Mouse (Mus musculus): ENCODE results near the gene Msx3. TPM values are rescaled to one million over a fixed set of nuclear protein-coding genes. Genes with fewer than 3 reads are reported as not detected.
A peak's percentile ranks its signal among the peaks of the same experiment; 100 is the strongest.

Msx3 gene
- polyA plus RNA-seq, 1 experiment from 2014 or later = 0.11 TPM

- H3K4me3 ChIP-seq (ENCODE audit: low read depth, low read length) = no peak overlapping the region
These were observed 32.7 kb upstream of the Msx3 start for GRCm38 (mm10) chr7:140081408-140082241.

GRCm38 (mm10) chr7:140080503-140081156, 31.7 kb upstream of the Msx3 start:
- no peak overlapping the region for H3K4me3 ChIP-seq (ENCODE audit: low read depth, low read length)
- WGBS = 7% methylated on average over 24 of the region's 24 CpGs

More at GRCm38 (mm10) chr7:140081408-140082241, 32.7 kb upstream of the Msx3 start:
- 27% methylated on average over 20 of the region's 20 CpGs for WGBS
- Histone ChIP-seq H3K9ac (ENCODE audit: low read depth, low read length) (no peak overlapping the region), H3K36me3 (ENCODE audit: control insufficient read depth, insufficient read depth, low read length) (no peaks in the 10 kb centered on the region), H3K27ac (ENCODE audit: low read depth, low read length) (no peak overlapping the region), H3K4me1 (replicated peaks; ENCODE audit: control insufficient read depth, insufficient read depth, low read length) (0 out of 2 replicates have a peak, but pooled peaks cover 3% of the 10 kb centered on the region), H3K4me2 (no peak overlapping the region), H3K9me3 (ENCODE audit: control insufficient read depth, low read length) (no peaks in the 10 kb centered on the region), H3K27me3 (replicated peaks; ENCODE audit: control insufficient read depth, insufficient read depth, low read length) (peaks cover 39% of the 10 kb centered on the region)
- DNase-seq (ENCODE audit: low spot score) (no peak), ATAC-seq (replicated peaks; ENCODE audit: low FRiP score) (no peak)

GRCm38 (mm10) chr7:140078711-140079110, 29.8 kb upstream of the Msx3 start:
- peaks cover 39% of the 10 kb centered on the region for H3K27me3 ChIP-seq (replicated peaks; ENCODE audit: control insufficient read depth, insufficient read depth, low read length)
- H3K27ac ChIP-seq (ENCODE audit: low read depth, low read length) = no peak overlapping the region
- no peak; the same call in 1 of the 2 replicates for ATAC-seq (replicated peaks; ENCODE audit: low FRiP score)
- DNase-seq (ENCODE audit: low spot score) = no peak
- H3K9ac ChIP-seq (ENCODE audit: low read depth, low read length) = no peak overlapping the region
- 9% methylated on average over 5 of the region's 5 CpGs for WGBS
- H3K9me3 ChIP-seq (ENCODE audit: control insufficient read depth, low read length) = no peaks in the 10 kb centered on the region
- 0 out of 2 replicates have a peak, but pooled peaks cover 3% of the 10 kb centered on the region for H3K4me1 ChIP-seq (replicated peaks; ENCODE audit: control insufficient read depth, insufficient read depth, low read length)
- H3K4me2 ChIP-seq = no peak overlapping the region
- H3K36me3 ChIP-seq (ENCODE audit: control insufficient read depth, insufficient read depth, low read length) = no peaks in the 10 kb centered on the region
- H3K4me3 ChIP-seq (ENCODE audit: low read depth, low read length) = no peak overlapping the region

More at GRCm38 (mm10) chr7:140080503-140081156, 31.7 kb upstream of the Msx3 start:
- Histone ChIP-seq H3K9me3 (ENCODE audit: control insufficient read depth, low read length) (no peaks in the 10 kb centered on the region), H3K27ac (ENCODE audit: low read depth, low read length) (no peak overlapping the region), H3K36me3 (ENCODE audit: control insufficient read depth, insufficient read depth, low read length) (no peaks in the 10 kb centered on the region), H3K9ac (ENCODE audit: low read depth, low read length) (no peak overlapping the region), H3K4me2 (no peak overlapping the region), H3K4me1 (replicated peaks; ENCODE audit: control insufficient read depth, insufficient read depth, low read length) (0 out of 2 replicates have a peak, but pooled peaks cover 3% of the 10 kb centered on the region), H3K27me3 (replicated peaks; ENCODE audit: control insufficient read depth, insufficient read depth, low read length) (peaks cover 39% of the 10 kb centered on the region)
- DNase-seq (ENCODE audit: low spot score) (no peak), ATAC-seq (replicated peaks; ENCODE audit: low FRiP score) (peak; percentile 41)

GRCm38 (mm10) chr7:140077698-140078097, 28.8 kb upstream of the Msx3 start:
- no peak overlapping the region for H3K4me2 ChIP-seq
- WGBS = 69% methylated on average over 6 of the region's 6 CpGs
- DNase-seq (ENCODE audit: low spot score) (no peak), ATAC-seq (replicated peaks; ENCODE audit: low FRiP score) (no peak)
- peaks cover 36% of the 10 kb centered on the region for H3K27me3 ChIP-seq (replicated peaks; ENCODE audit: control insufficient read depth, insufficient read depth, low read length)
- no peaks in the 10 kb centered on the region for H3K9me3 ChIP-seq (ENCODE audit: control insufficient read depth, low read length)
- 0 out of 2 replicates have a peak, but pooled peaks cover 3% of the 10 kb centered on the region for H3K4me1 ChIP-seq (replicated peaks; ENCODE audit: control insufficient read depth, insufficient read depth, low read length)
- no peaks in the 10 kb centered on the region for H3K36me3 ChIP-seq (ENCODE audit: control insufficient read depth, insufficient read depth, low read length)
- no peak overlapping the region for H3K27ac ChIP-seq (ENCODE audit: low read depth, low read length)
- no peak overlapping the region for H3K9ac ChIP-seq (ENCODE audit: low read depth, low read length)
- no peak overlapping the region for H3K4me3 ChIP-seq (ENCODE audit: low read depth, low read length)

- DNase-seq (ENCODE audit: low spot score) = no peak
These were observed 21.3 kb upstream of the Msx3 start for GRCm38 (mm10) chr7:140070042-140070711.

GRCm38 (mm10) chr7:140067397-140067796, 18.5 kb upstream of the Msx3 start:
- Histone ChIP-seq H3K4me1 (replicated peaks; ENCODE audit: control insufficient read depth, insufficient read depth, low read length) (no peaks in the 10 kb centered on the region), H3K4me3 (ENCODE audit: low read depth, low read length) (no peak overlapping the region), H3K9ac (ENCODE audit: low read depth, low read length) (no peak overlapping the region), H3K36me3 (ENCODE audit: control insufficient read depth, insufficient read depth, low read length) (no peaks in the 10 kb centered on the region), H3K27ac (ENCODE audit: low read depth, low read length) (no peak overlapping the region), H3K4me2 (no peak overlapping the region), H3K9me3 (ENCODE audit: control insufficient read depth, low read length) (no peaks in the 10 kb centered on the region), H3K27me3 (replicated peaks; ENCODE audit: control insufficient read depth, insufficient read depth, low read length) (peaks cover 26% of the 10 kb centered on the region)
- ATAC-seq (replicated peaks; ENCODE audit: low FRiP score) (no peak), DNase-seq (ENCODE audit: low spot score) (no peak)
- WGBS = 46% methylated on average over 6 of the region's 6 CpGs

More at GRCm38 (mm10) chr7:140070042-140070711, 21.3 kb upstream of the Msx3 start:
- Histone ChIP-seq H3K4me2 (peak overlapping the region; percentile 66), H3K27ac (ENCODE audit: low read depth, low read length) (no peak overlapping the region), H3K9ac (ENCODE audit: low read depth, low read length) (no peak overlapping the region), H3K4me3 (ENCODE audit: low read depth, low read length) (peak overlapping the region; percentile 37), H3K4me1 (replicated peaks; ENCODE audit: control insufficient read depth, insufficient read depth, low read length) (no peaks in the 10 kb centered on the region), H3K36me3 (ENCODE audit: control insufficient read depth, insufficient read depth, low read length) (no peaks in the 10 kb centered on the region), H3K27me3 (replicated peaks; ENCODE audit: control insufficient read depth, insufficient read depth, low read length) (peaks cover 4% of the 10 kb centered on the region), H3K9me3 (ENCODE audit: control insufficient read depth, low read length) (no peaks in the 10 kb centered on the region)
- ATAC-seq (replicated peaks; ENCODE audit: low FRiP score) = no peak
- WGBS = 32% methylated on average over 39 of the region's 39 CpGs

- H3K4me3 ChIP-seq (ENCODE audit: low read depth, low read length) = no peak overlapping the region
- peak; percentile 42; the same call in 1 of the 2 replicates for ATAC-seq (replicated peaks; ENCODE audit: low FRiP score)
- H3K4me1 ChIP-seq (replicated peaks; ENCODE audit: control insufficient read depth, insufficient read depth, low read length) = no peaks in the 10 kb centered on the region; the same call in 1 of the 2 replicates
- no peaks in the 10 kb centered on the region for H3K9me3 ChIP-seq (ENCODE audit: control insufficient read depth, low read length)
- 19% methylated on average over 7 of the region's 7 CpGs for WGBS
- H3K36me3 ChIP-seq (ENCODE audit: control insufficient read depth, insufficient read depth, low read length) = no peaks in the 10 kb centered on the region
- peaks cover 66% of the 10 kb centered on the region for H3K27me3 ChIP-seq (replicated peaks; ENCODE audit: control insufficient read depth, insufficient read depth, low read length)
- H3K4me2 ChIP-seq = no peak overlapping the region
- no peak overlapping the region for H3K9ac ChIP-seq (ENCODE audit: low read depth, low read length)
- DNase-seq (ENCODE audit: low spot score) = no peak
- H3K27ac ChIP-seq (ENCODE audit: low read depth, low read length) = no peak overlapping the region
These were observed 14.2 kb upstream of the Msx3 start for GRCm38 (mm10) chr7:140063092-140063491.

- DNase-seq (ENCODE audit: low spot score) (no peak), ATAC-seq (replicated peaks; ENCODE audit: low FRiP score) (0 out of 2 replicates have a peak, but pooled peaks have one; percentile 13)
- H3K27ac ChIP-seq (ENCODE audit: low read depth, low read length) = no peak overlapping the region
- peaks cover 74% of the 10 kb centered on the region for H3K27me3 ChIP-seq (replicated peaks; ENCODE audit: control insufficient read depth, insufficient read depth, low read length)
- no peaks in the 10 kb centered on the region for H3K9me3 ChIP-seq (ENCODE audit: control insufficient read depth, low read length)
- no peak overlapping the region for H3K4me3 ChIP-seq (ENCODE audit: low read depth, low read length)
- H3K4me1 ChIP-seq (replicated peaks; ENCODE audit: control insufficient read depth, insufficient read depth, low read length) = no peaks in the 10 kb centered on the region; the same call in 1 of the 2 replicates
- no peak overlapping the region for H3K4me2 ChIP-seq
- 21% methylated on average over 11 of the region's 11 CpGs for WGBS
- no peak overlapping the region for H3K9ac ChIP-seq (ENCODE audit: low read depth, low read length)
- H3K36me3 ChIP-seq (ENCODE audit: control insufficient read depth, insufficient read depth, low read length) = no peaks in the 10 kb centered on the region
These were observed 13.4 kb upstream of the Msx3 start for GRCm38 (mm10) chr7:140062307-140062706.
